Comparison of ENCODE assay signal across 7 mouse cellular contexts in the genomic region with DNA sequence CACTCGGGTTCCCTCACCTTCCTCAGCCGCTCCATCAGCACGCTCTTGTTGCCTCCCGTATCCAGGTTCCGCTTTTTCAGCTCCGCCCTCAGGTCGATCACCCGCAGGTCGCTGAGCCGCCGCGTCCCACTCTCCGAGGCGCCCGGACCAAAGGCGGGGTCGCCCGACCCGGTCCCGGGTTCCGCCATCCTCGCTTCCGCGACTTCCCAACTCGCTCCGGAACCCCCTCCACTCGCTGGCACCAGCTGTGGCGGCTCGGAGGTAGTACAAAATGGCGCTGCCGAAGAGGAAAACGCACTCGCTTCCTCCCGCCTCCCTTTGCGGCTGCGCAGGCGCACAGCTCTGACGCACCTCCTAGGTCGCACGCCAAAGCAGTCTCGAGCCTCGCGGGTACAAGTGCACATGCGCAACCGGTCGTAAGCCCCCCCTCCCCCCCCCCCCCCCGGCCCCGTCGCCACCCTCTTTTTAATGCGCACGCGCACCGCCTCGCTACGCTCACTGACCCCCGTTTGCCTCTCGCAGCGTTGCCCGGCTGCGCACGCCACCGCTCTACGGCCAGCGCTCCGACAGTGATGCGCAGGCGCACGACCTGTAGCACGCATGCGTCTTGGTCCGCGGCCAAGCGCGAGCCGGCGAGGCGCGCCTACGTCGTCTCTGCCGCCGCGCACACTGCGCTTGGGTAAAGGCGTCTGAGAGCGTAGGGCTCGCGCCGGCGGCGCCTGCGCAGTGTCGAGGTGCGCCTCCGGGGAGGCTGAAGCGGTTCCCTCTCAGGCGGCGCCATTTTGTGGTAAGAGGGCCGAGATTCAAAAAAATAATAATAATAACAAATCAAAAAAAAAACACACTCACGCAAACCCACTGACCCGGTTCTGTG. TPM values are rescaled to one million over a fixed set of nuclear protein-coding genes. Genes with fewer than 3 reads are reported as not detected.
DNase-seq lines count a peak whose midpoint lies in the region; ATAC-seq lines count a peak whose summit lies in the region.

A gene (minus strand): TSS at position 329 of the 874 bp plus-strand sequence.
A gene (plus strand): TSS at position 569 of the 874 bp plus-strand sequence.

- peak within 1 kb of the TSS; percentile 94 for H3K4me2 ChIP-seq in embryonic facial prominence, embryonic 12.5 days (replicated peaks)
- peak within 1 kb of the TSS; percentile 89 for H3K4me2 ChIP-seq in limb, embryonic 11.5 days (ENCODE audit: low read depth, severe bottlenecking)
- peak within 1 kb of the TSS; percentile 94 for H3K4me2 ChIP-seq in midbrain, embryonic 14.5 days (ENCODE audit: low read length)

- peak within 1 kb of the TSS; percentile 79 for H3K9ac ChIP-seq in embryonic facial prominence, embryonic 12.5 days
- H3K9ac ChIP-seq in limb, embryonic 11.5 days (ENCODE audit: low read length): peak within 1 kb of the TSS; percentile 91
- peak within 1 kb of the TSS; percentile 83 for H3K9ac ChIP-seq in midbrain, embryonic 14.5 days (replicated peaks; ENCODE audit: low read length)

- peak within 1 kb of the TSS; percentile 94 for H3K27ac ChIP-seq in embryonic facial prominence, embryonic 12.5 days
- H3K27ac ChIP-seq in limb, embryonic 11.5 days (replicated peaks; ENCODE audit: low read depth, low read length): peak within 1 kb of the TSS; percentile 87
- H3K27ac ChIP-seq in midbrain, embryonic 14.5 days (replicated peaks; ENCODE audit: low read depth, low read length): peak within 1 kb of the TSS; percentile 91

- DNase-seq in adrenal gland, postnatal 25 days: peak; percentile 99
- peak; percentile 100 for DNase-seq in heart, adult 11 months
- DNase-seq in kidney, adult 18-20 months: peak; percentile 98
- peak; percentile 98 for DNase-seq in limb, embryonic 11.5 days (ENCODE audit: low spot score)
- peak; percentile 100 for DNase-seq in midbrain, embryonic 14.5 days
- DNase-seq in spleen, adult 18-20 months: peak; percentile 97 to 99

- peak; percentile 94 for ATAC-seq in embryonic facial prominence, embryonic 12.5 days (ENCODE audit: insufficient number of reproducible peaks, insufficient read depth, low FRiP score, low TSS enrichment)
- ATAC-seq in limb, embryonic 11.5 days (ENCODE audit: insufficient number of reproducible peaks, low FRiP score, low TSS enrichment, low read depth): peak; percentile 95
- ATAC-seq in midbrain, embryonic 14.5 days (ENCODE audit: low FRiP score, low TSS enrichment): peak; percentile 95

- no peaks in the 10 kb centered on the region for H3K27me3 ChIP-seq in embryonic facial prominence, embryonic 12.5 days
- no peaks in the 10 kb centered on the region for H3K27me3 ChIP-seq in limb, embryonic 11.5 days (ENCODE audit: control insufficient read depth, insufficient read depth, low read length)
- no peaks in the 10 kb centered on the region for H3K27me3 ChIP-seq in midbrain, embryonic 14.5 days (ENCODE audit: control insufficient read depth, insufficient read depth, low read length)

- H3K4me1 ChIP-seq in embryonic facial prominence, embryonic 12.5 days: peaks cover 34% of the 10 kb centered on the region
- peaks cover 26% of the 10 kb centered on the region for H3K4me1 ChIP-seq in limb, embryonic 11.5 days (ENCODE audit: control insufficient read depth, insufficient read depth, low read length)
- peaks cover 37% of the 10 kb centered on the region for H3K4me1 ChIP-seq in midbrain, embryonic 14.5 days (ENCODE audit: control insufficient read depth, insufficient read depth, low read length)

- H3K36me3 ChIP-seq in embryonic facial prominence, embryonic 12.5 days: peaks cover 64% of the 10 kb centered on the region
- peaks cover 38% of the 10 kb centered on the region for H3K36me3 ChIP-seq in limb, embryonic 11.5 days (ENCODE audit: control insufficient read depth, insufficient read depth, low read length)
- peaks cover 61% of the 10 kb centered on the region for H3K36me3 ChIP-seq in midbrain, embryonic 14.5 days (ENCODE audit: control insufficient read depth, insufficient read depth, low read length)

- no peaks in the 10 kb centered on the region for H3K9me3 ChIP-seq in embryonic facial prominence, embryonic 12.5 days
- no peaks in the 10 kb centered on the region for H3K9me3 ChIP-seq in limb, embryonic 11.5 days (ENCODE audit: control insufficient read depth, low read length)
- H3K9me3 ChIP-seq in midbrain, embryonic 14.5 days (ENCODE audit: control insufficient read depth, low read length): no peaks in the 10 kb centered on the region

- under 1% methylated on average over 85 of the region's 101 CpGs for WGBS in embryonic facial prominence, embryonic 12.5 days
- WGBS in limb, embryonic 11.5 days: under 1% methylated on average over 74 of the region's 101 CpGs
- under 1% methylated on average over 97 of the region's 101 CpGs for WGBS in midbrain, embryonic 14.5 days

- peak within 1 kb of the TSS; percentile 70 for H3K4me3 ChIP-seq in embryonic facial prominence, embryonic 12.5 days
- H3K4me3 ChIP-seq in limb, embryonic 11.5 days (ENCODE audit: low read depth, low read length): peak within 1 kb of the TSS; percentile 96
- peak within 1 kb of the TSS; percentile 93 for H3K4me3 ChIP-seq in midbrain, embryonic 14.5 days (replicated peaks; ENCODE audit: low read depth, low read length)

RNA-seq across cellular contexts. Expression of the first gene that starts in this region (rescaled TPM):
- 168 and 196 TPM in 2 replicates for total RNA-seq in adrenal gland, postnatal 25 days (2021)
- 98.7 and 100 TPM in 2 replicates for polyA plus RNA-seq in embryonic facial prominence, embryonic 12.5 days (2016; fragmentation: Nextera tagmentation; extraction: Ambion mirVana)
- polyA plus RNA-seq in limb, embryonic 11.5 days (2014; fragmentation: Nextera tagmentation; extraction: Ambion mirVana): 65.3 and 78.6 TPM in 2 replicates
- polyA plus RNA-seq in midbrain, embryonic 14.5 days (2014; fragmentation: Nextera tagmentation; extraction: Ambion mirVana): 43.0 and 51.4 TPM in 2 replicates

RNA-seq across cellular contexts. Expression of the second gene that starts in this region (rescaled TPM):
- 143 and 157 TPM in 2 replicates for total RNA-seq in adrenal gland, postnatal 25 days (2021)
- polyA plus RNA-seq in embryonic facial prominence, embryonic 12.5 days (2016; fragmentation: Nextera tagmentation; extraction: Ambion mirVana): 152 and 157 TPM in 2 replicates
- polyA plus RNA-seq in limb, embryonic 11.5 days (2014; fragmentation: Nextera tagmentation; extraction: Ambion mirVana): 119 and 132 TPM in 2 replicates
- polyA plus RNA-seq in midbrain, embryonic 14.5 days (2014; fragmentation: Nextera tagmentation; extraction: Ambion mirVana): 79.2 and 89.6 TPM in 2 replicates

Comparison
In these comparisons a context has a peak if more than half of its experiments do, and no peak if none do; other contexts are left out.
1. Peak in every context shown above with its lines: DNase-seq, ATAC-seq, H3K4me3 ChIP-seq and H3K27ac ChIP-seq.